Mouse (Mus musculus) forebrain, embryonic 14.5 days (tissue): Measurements from ENCODE around the gene Kiss1r. TPM values are rescaled to one million over a fixed set of nuclear protein-coding genes. Genes with fewer than 3 reads are reported as not detected.

Experiments
- ATAC-seq: fragments of 200-750 bp; cut with Nextera tagmentation; 2 replicates; pipeline ENCODE4 v1.8.0; 2017; ENCODE audit warnings: mild to moderate bottlenecking, moderate library complexity
- DNase-seq: peaks from one replicate; pipeline ENCODE4 v3.0.0-alpha.2; 2015; ENCODE audit warnings: low spot score
- H3K27ac ChIP-seq: fragments of 300-500 bp; sonication (generic); 2 replicates; pipeline ENCODE4 v1.5.1; 2014; ENCODE audit warnings: low read depth, mild to moderate bottlenecking, control low read depth, low read length, moderate library complexity
- H3K27me3 ChIP-seq: fragments of 300-500 bp; sonication (generic); replicated peaks from 2 replicates; pipeline ENCODE4 v1.6.1; 2014; ENCODE audit warnings: low read length, control low read depth, mixed read lengths; ENCODE audit not compliant: control insufficient read depth, insufficient read depth
- H3K36me3 ChIP-seq: fragments of 300-500 bp; sonication (generic); 2 replicates; pipeline ENCODE4 v1.6.1; 2014; ENCODE audit warnings: low read length, control low read depth; ENCODE audit not compliant: control insufficient read depth, insufficient read depth
- H3K4me1 ChIP-seq: fragments of 300-500 bp; sonication (generic); 2 replicates; pipeline ENCODE4 v1.6.1; 2014; ENCODE audit warnings: antibody characterized with exemption, low read length, control low read depth; ENCODE audit not compliant: control insufficient read depth, insufficient read depth
- H3K4me2 ChIP-seq: fragments of 300-500 bp; sonication (generic); 2 replicates; pipeline ENCODE4 v1.6.1; 2014; ENCODE audit warnings: mild to moderate bottlenecking, control low read depth, low read length
- H3K4me3 ChIP-seq: fragments of 300-500 bp; sonication (generic); 2 replicates; pipeline ENCODE4 v1.5.1; 2014; ENCODE audit warnings: low read depth, low read length, control low read depth
- H3K9ac ChIP-seq: fragments of 300-500 bp; sonication (generic); 2 replicates; pipeline ENCODE4 v1.6.1; 2014; ENCODE audit warnings: mild to moderate bottlenecking, low read length, control low read depth, moderate library complexity
- H3K9me3 ChIP-seq: fragments of 300-500 bp; sonication (generic); replicated peaks from 2 replicates; pipeline ENCODE4 v1.6.1; 2016; ENCODE audit warnings: low read length, control low read depth, mixed read lengths; ENCODE audit not compliant: control insufficient read depth
- WGBS: fragments of 180-500 bp; shearing (Covaris S2); extraction: QIAGEN DNeasy Blood & Tissue Kit; methylation state at CpG from one replicate; pipeline ENCODE4 v1.1.7; 2014; 5-methylcytosine and 5-hydroxymethylcytosine counted together
- polyA plus RNA-seq: library from polyadenylated mRNA; unstranded; fragments of >200 nt; fragmentation: Nextera tagmentation; extraction: Ambion mirVana; gene quantifications from 2 replicates; pipeline ENCODE4 v1.2.1, GENCODE M21; 2014

The Kiss1r gene
- polyA plus RNA-seq, 1 experiment from 2014 or later: 1.6 TPM

DNA sequence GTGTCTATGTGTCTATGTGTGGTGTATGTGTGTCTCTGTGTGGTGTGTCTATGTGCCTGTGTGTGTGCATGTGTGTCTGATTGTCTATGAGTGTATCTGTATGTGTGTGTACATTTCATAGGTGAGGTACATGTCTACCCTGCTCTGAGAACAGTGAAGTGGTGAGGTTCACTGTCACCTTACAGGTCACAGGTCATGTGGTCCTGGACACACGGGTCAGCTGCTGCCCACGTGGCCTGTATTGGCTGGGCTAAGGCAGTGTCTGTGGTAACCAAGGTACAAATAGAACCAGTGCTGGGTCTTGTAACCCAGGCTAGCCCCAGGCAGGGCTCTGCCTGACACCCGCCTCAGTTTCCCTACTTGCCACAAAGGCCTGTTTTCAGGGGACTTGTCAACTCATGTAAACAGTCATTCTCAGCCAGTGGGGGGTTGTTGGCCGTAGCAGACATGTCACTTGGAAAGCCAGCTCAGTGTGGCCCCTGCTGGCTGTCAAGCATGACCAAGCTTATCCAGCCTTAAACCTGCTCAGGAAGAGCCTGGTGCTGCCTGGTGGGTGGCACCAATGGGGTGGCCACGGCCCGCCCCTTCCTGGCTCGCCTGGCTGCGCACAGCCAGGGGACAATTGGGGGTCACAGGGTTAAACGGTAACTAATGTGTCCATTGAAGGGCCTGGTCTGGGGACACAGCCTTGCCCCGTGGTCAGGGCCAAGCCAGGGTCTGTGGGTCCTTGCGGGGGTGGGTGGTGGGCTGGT lies 21.2 kb downstream of the Kiss1r start:
- H3K4me1 ChIP-seq: peaks cover 4% of the 10 kb centered on the region; the same call in 1 of the 2 replicates
- H3K36me3 ChIP-seq: peaks cover 9% of the 10 kb centered on the region; the same call in 1 of the 2 replicates
- ATAC-seq (no peak), DNase-seq (no peak)
- no peaks in the 10 kb centered on the region for H3K27me3 ChIP-seq
- H3K4me3 ChIP-seq: no peak overlapping the region
- no peak overlapping the region for H3K9ac ChIP-seq
- H3K27ac ChIP-seq: no peak overlapping the region
- H3K9me3 ChIP-seq: no peaks in the 10 kb centered on the region
- WGBS: 69% methylated on average over 11 of the region's 11 CpGs
- no peak overlapping the region for H3K4me2 ChIP-seq

DNA sequence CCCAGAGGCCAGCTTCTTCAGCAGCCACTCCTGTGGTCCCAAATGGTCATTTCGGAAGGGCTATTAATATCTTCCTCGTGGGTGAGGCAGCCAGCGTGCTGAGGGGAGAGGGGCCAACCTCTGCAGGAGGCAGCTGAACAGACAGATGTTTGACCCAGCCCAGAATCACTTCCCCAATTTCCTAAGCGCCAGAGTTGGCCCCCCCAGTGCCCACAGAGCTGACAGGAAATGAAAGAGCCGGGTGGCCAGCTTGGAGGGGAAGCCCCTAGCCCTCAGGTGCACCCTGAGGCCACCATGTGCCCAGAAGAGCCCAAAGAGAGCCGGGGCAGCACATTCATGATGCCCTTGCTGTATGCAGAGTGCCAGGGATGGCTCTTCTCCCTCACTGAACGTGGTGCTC lies 24.0 kb downstream of the Kiss1r start:
- Histone ChIP-seq H3K4me3 (no peak overlapping the region), H3K27ac (no peak overlapping the region), H3K9ac (no peak overlapping the region), H3K4me2 (no peak overlapping the region), H3K9me3 (no peaks in the 10 kb centered on the region), H3K27me3 (no peaks in the 10 kb centered on the region), H3K36me3 (peaks cover 2% of the 10 kb centered on the region; the same call in 1 of the 2 replicates), H3K4me1 (peaks cover 4% of the 10 kb centered on the region; the same call in 1 of the 2 replicates)
- no peak for DNase-seq
- ATAC-seq: no peak
- 73% methylated on average over 7 of the region's 7 CpGs for WGBS

DNA sequence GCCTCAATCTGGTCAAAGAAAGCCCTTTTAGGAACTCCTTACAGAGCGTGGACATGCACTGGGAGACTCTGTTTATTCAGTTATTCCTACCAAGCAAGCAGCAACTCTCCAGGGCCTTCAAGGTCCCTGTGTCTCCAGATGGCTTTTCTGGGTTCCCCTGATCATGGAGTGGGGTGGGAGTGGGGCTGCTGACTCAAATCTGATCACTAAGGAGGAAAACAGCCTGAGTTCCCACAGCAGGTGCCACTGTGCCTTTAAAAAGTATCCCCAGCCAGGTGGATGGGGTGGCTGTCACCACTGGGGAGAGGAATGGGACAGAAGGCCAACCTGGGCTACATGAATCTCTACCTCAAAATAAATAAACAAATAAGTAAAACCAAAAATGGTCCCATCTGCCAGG lies 26.2 kb downstream of the Kiss1r start:
- no peak overlapping the region for H3K9ac ChIP-seq
- no peak overlapping the region for H3K4me2 ChIP-seq
- H3K9me3 ChIP-seq: no peaks in the 10 kb centered on the region
- peaks cover 3% of the 10 kb centered on the region; the same call in 1 of the 2 replicates for H3K4me1 ChIP-seq
- H3K4me3 ChIP-seq: no peak overlapping the region
- no peak overlapping the region for H3K27ac ChIP-seq
- no peaks in the 10 kb centered on the region for H3K27me3 ChIP-seq
- DNase-seq (no peak), ATAC-seq (no peak)
- WGBS: 79% methylated on average over 1 of the region's 1 CpGs
- H3K36me3 ChIP-seq: no peaks in the 10 kb centered on the region

DNA sequence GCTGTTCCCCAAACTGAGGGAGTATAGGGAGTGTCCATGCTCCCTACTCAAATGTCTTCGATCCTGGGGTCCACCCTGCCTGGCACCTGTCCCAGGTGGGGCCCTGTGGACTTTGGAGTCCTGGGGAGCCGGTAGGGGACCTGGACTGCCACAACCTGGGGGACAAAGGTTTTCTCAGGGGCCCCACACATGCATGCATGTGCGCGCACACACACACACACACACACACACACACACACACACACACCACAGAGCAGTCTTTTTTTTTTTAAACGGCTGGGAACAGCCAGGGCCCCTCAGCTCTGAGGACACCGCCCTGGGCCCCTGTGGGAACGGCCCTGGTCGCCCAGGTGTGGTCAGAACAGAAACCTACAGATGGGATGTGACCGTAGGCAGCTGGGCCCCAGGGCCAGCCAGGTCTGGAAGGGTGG lies 26.7 kb downstream of the Kiss1r start:
- H3K4me1 ChIP-seq: peaks cover 3% of the 10 kb centered on the region; the same call in 1 of the 2 replicates
- H3K4me3 ChIP-seq: no peak overlapping the region
- no peaks in the 10 kb centered on the region for H3K27me3 ChIP-seq
- 83% methylated on average over 9 of the region's 9 CpGs for WGBS
- H3K36me3 ChIP-seq: no peaks in the 10 kb centered on the region
- no peak overlapping the region for H3K9ac ChIP-seq
- H3K4me2 ChIP-seq: no peak overlapping the region
- DNase-seq (no peak), ATAC-seq (no peak)
- no peak overlapping the region for H3K27ac ChIP-seq
- no peaks in the 10 kb centered on the region for H3K9me3 ChIP-seq

DNA sequence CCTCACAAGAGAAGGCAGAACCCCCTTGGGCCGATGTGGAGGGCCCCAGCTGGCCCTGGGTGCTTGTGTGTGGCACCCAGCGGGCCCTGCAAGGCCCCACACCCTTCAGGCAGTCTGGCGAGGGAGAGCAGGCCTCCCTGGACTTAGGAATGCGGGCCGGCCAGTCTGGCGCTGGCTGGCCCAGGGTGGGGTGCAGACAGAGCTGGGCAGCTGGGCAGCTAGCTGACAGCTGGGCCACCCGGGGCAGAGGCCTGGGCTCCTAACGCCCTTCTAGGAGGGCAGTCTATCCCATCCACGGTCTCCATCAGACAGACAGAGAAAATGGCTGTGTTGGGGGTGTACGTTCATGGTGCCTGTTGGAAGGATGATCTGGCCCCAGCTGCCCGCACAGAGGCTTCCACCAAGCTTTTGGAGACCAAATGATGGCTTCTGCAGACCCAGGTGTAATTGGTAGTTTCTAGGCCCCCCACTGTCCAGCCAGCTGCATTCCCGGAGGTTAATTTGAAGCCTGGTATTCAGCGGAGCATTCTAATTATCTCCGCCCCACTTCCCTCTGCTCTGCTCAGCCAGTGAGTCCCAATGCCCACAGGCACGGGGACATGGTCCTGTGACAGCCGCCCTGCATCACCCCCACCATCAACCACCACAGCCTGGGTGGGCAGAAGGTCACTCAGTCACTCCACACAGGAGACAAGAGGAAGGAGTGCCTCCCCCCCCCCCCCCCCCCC lies 28.9 kb downstream of the Kiss1r start:
- Histone ChIP-seq H3K27ac (peak overlapping the region; percentile 17; the same call in 1 of the 2 replicates), H3K4me1 (peaks cover 3% of the 10 kb centered on the region; the same call in 1 of the 2 replicates), H3K4me2 (no peak overlapping the region), H3K9me3 (no peaks in the 10 kb centered on the region), H3K27me3 (no peaks in the 10 kb centered on the region), H3K9ac (no peak overlapping the region), H3K4me3 (no peak overlapping the region), H3K36me3 (peaks cover 16% of the 10 kb centered on the region)
- ATAC-seq (0 out of 2 replicates have a peak, but pooled peaks have one; percentile 42), DNase-seq (peak; percentile 52)
- 18% methylated on average over 16 of the region's 16 CpGs for WGBS

DNA sequence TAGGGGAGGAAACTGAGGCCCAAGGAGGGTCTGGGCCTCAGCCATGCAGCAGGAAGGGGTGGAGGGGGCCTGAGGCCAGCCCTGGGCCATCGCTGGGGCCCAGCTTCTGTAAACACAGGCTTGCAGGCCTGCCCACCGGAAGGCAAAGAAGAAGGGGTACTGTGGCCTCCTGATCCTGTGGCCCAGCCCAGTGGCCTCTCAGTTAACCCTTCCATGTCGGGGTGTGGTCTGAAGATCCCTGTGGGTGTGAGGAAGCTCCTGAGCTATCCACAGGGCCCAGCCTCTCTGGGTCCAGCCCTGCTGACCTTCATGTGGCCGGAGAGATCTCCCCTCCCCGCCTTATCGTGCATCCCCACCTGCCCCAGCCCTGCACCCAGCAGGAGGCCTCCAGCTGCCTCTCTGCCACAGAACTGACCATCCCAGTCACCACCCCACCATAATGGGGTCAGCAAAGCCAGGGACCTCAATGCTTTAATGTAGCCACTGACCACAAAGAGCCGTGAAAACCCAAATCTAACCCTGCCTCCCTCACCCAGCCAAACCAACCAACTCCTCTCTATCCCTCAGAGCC lies 30.1 kb downstream of the Kiss1r start:
- DNase-seq: no peak
- H3K9ac ChIP-seq: no peak overlapping the region
- ATAC-seq: no peak
- H3K4me1 ChIP-seq: peaks cover 3% of the 10 kb centered on the region; the same call in 1 of the 2 replicates
- no peak overlapping the region for H3K4me2 ChIP-seq
- WGBS: 21% methylated on average over 7 of the region's 7 CpGs
- H3K9me3 ChIP-seq: no peaks in the 10 kb centered on the region
- H3K27me3 ChIP-seq: no peaks in the 10 kb centered on the region
- peaks cover 27% of the 10 kb centered on the region for H3K36me3 ChIP-seq
- no peak overlapping the region for H3K4me3 ChIP-seq
- H3K27ac ChIP-seq: no peak overlapping the region

DNA sequence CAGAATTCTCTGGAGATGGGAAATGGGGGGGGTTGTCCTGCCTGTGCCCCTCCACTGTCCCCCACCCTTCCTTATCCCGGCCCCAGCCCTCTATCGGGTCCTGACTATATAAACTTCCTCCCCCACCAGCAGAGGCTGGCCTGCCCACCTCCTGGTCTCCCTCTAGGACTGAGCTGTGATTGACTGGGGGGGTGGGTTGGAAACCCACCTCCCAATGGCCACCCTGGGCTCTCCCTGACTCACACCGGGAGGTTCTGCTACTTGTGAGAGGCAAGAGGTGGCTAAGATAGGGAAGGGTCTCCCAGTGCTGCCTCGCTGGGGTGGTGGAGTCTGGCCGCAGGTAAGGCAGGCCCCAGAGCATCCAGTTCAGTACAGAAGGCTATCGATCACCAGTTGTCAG lies 30.7 kb downstream of the Kiss1r start:
- Histone ChIP-seq H3K27me3 (no peaks in the 10 kb centered on the region), H3K9ac (no peak overlapping the region), H3K4me2 (no peak overlapping the region), H3K27ac (no peak overlapping the region), H3K4me3 (no peak overlapping the region), H3K4me1 (peaks cover 3% of the 10 kb centered on the region; the same call in 1 of the 2 replicates), H3K9me3 (no peaks in the 10 kb centered on the region), H3K36me3 (peaks cover 28% of the 10 kb centered on the region)
- DNase-seq: no peak
- no peak for ATAC-seq
- 85% methylated on average over 6 of the region's 6 CpGs for WGBS

DNA sequence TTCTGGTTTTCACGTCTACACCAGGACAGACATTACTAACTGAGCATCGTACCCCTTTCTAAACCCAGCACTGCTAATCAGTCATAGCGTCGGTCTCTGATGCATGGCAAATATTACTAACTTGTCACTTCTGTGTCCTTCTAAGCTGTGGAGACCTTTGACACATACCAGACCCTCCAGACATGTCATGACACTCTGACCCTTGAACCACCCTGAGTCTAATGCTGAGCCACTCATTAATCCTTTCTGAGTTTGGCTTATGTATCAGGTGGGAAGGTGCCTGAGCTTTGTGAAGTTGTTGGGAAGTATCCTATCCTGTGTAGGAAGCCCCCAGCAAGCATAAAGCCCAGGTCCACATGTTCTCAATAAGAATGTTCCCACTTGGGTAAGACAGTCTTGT lies 33.1 kb downstream of the Kiss1r start:
- Histone ChIP-seq H3K4me2 (no peak overlapping the region), H3K9me3 (no peaks in the 10 kb centered on the region), H3K36me3 (peaks cover 38% of the 10 kb centered on the region), H3K4me3 (no peak overlapping the region), H3K9ac (no peak overlapping the region), H3K27ac (no peak overlapping the region), H3K4me1 (peaks cover 3% of the 10 kb centered on the region; the same call in 1 of the 2 replicates), H3K27me3 (no peaks in the 10 kb centered on the region)
- no peak for ATAC-seq
- no peak for DNase-seq
- WGBS: 96% methylated on average over 4 of the region's 4 CpGs
